Mouse (Mus musculus) C2C12 (cell line): ENCODE results near the gene Cd80. TPM values are rescaled to one million over a fixed set of nuclear protein-coding genes. Genes with fewer than 3 reads are reported as not detected.

Experiments used
- H3K27me3 ChIP-seq: one replicate; pipeline ENCODE4 v1.6.1; 2011; ENCODE audit not compliant: control insufficient read depth, insufficient read depth, insufficient read length
- H3K36me3 ChIP-seq: one replicate; pipeline ENCODE4 v1.6.1; 2011; ENCODE audit not compliant: control insufficient read depth, insufficient read depth
- H3K4me3 ChIP-seq: one replicate; pipeline ENCODE4 v1.5.1; 2011; ENCODE audit warnings: mild to moderate bottlenecking, control low read depth; ENCODE audit not compliant: poor library complexity, insufficient read depth, severe bottlenecking
- H3K79me2 ChIP-seq: one replicate; pipeline ENCODE4 v1.6.1; 2011; ENCODE audit not compliant: control insufficient read depth, insufficient read depth
- H3K79me3 ChIP-seq: one replicate; pipeline ENCODE4 v1.6.1; 2011; ENCODE audit warnings: low read depth, control low read depth
- H3ac ChIP-seq: one replicate; pipeline ENCODE3; 2011; ENCODE audit warnings: low read depth; ENCODE audit not compliant: control insufficient read depth, insufficient read length
- CEBPB ChIP-seq: IDR thresholded peaks from one replicate; pipeline ENCODE4 v1.6.1; 2011; ENCODE audit warnings: low read depth, mild to moderate bottlenecking, control low read depth, moderate library complexity
- CTCF ChIP-seq: IDR thresholded peaks from one replicate; pipeline ENCODE4 v1.5.1; 2011; ENCODE audit not compliant: control insufficient read depth, insufficient read depth, insufficient read length
- FOSL1 ChIP-seq: IDR thresholded peaks from one replicate; pipeline ENCODE4 v1.8.0; 2011; ENCODE audit warnings: mild to moderate bottlenecking, low read length; ENCODE audit not compliant: poor library complexity, insufficient read depth, severe bottlenecking
- MAX ChIP-seq: IDR thresholded peaks from one replicate; pipeline ENCODE4 v1.6.1; 2011; ENCODE audit warnings: mild to moderate bottlenecking, control low read depth
- MYOD1 ChIP-seq: IDR thresholded peaks from one replicate; pipeline ENCODE4 v1.6.1; 2011; ENCODE audit warnings: low read depth; ENCODE audit not compliant: control insufficient read depth, insufficient read length
- MYOG ChIP-seq: IDR thresholded peaks from one replicate; pipeline ENCODE4 v1.6.1; 2011; ENCODE audit not compliant: control insufficient read depth, insufficient read length; ENCODE audit errors: extremely low read depth
- USF1 ChIP-seq: IDR thresholded peaks from one replicate; pipeline ENCODE4 v1.6.1; 2011; ENCODE audit warnings: low read depth, mild to moderate bottlenecking, control low read depth, moderate library complexity
- polyA plus RNA-seq: library from polyadenylated mRNA; unstranded; fragments of >200 nt; fragmentation: generic; extraction: Trizol; gene quantifications from one replicate; pipeline ENCODE4 v1.2.1, GENCODE M21; 2012; ENCODE audit warnings: missing spikeins

The Cd80 gene
- polyA plus RNA-seq, 1 experiment, result 8.7 TPM

DNA sequence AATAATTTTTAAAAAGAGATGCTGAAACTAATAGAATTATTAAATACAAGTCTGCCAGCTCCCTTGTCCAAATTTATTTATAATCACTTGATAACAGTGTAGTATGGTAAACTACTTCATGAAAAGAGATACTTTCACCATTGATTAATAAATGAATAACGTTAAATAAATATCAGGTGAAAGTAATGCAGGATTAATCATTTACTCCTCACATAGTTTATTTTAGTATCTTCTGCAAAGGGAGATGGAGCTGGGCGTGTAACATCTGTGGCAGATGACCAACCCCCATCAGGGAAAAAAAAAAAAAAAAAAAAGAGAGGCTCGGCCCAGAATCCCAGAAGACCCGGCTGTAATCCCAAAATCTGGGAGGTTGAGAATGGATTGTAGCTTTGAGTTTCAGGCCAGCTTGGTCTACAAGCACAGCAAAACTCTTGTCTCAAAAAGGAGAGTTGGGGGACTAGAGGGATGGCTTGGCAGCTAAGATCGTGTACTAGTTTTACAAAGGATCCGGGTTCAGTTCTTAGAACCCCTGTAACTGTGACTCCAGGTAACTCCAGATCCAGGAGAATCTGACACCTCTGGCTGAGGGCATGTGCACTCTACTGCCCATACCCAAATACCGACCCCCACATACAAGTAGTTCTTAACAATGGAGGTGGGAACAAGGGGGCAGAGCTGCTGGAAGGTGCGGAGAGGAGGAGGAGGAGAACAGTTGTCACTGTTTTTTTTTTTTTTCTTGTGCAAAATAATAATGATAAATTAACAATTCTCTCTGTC lies 66.0 kb downstream of the Cd80 start:
- Histone ChIP-seq H3K36me3 (peaks cover 53% of the 10 kb centered on the region), H3K79me3 (peaks cover 16% of the 10 kb centered on the region), H3K79me2 (peaks cover 58% of the 10 kb centered on the region), H3ac (peak overlapping the region; percentile 41), H3K4me3 (peak overlapping the region; percentile 97), H3K27me3 (no peaks in the 10 kb centered on the region)
- TF ChIP-seq CEBPB (no peak), CTCF (no peak)

DNA sequence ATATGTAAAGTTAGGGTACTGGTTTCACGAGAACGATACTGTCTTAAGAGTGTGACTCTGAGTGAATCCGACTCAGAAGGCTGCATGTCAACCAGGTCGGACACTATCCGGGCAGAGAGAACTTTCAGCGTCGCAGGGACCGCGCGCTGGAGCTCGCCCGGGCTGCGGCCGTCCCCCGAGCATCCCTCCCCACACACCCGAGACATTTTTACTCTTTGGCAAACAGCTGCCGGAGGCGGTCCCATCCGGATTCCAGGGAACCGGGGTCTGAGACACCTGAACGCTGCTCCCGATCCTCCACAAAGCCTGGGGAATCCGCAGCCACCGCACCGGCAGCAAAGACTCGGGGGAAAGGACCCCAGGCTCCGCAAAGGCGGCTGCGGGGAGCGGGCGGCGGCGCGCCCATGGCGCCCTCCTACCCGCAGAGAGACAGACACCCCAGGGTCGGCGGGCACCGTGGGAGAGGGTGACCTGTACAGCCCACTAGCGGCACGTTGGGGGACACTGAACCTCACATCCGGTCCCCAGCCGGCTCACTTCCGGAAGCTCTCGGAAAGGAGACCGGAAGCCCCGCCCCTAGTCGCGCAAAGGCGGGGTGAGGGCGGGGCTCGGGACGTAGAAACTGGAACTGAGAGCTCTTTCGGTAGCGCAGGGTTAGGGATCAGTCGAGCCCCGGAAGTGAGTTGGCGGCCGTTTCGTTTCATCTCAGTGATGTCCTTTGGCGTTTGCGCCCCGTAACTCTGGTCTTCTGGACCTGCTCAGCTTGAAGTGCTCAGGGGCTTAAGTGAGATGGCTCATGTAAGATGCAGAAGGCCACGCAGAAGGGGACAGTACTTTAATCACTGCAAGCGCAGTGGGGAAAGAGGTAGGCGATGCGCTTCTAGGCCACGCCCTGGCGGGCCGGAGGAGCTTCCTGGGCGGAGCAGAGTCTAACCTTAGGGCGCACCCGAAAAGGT lies 67.0 kb downstream of the Cd80 start, which contains the start of gene Timmdc1:
Timmdc1 (minus strand) TSS at position 535 of the 956 bp plus-strand sequence.
- Histone ChIP-seq H3K36me3 (peaks cover 56% of the 10 kb centered on the region), H3K27me3 (no peaks in the 10 kb centered on the region), H3K79me2 (peaks cover 58% of the 10 kb centered on the region), H3ac (peak within 1 kb of the TSS; percentile 73), H3K79me3 (peaks cover 16% of the 10 kb centered on the region), H3K4me3 (peak within 1 kb of the TSS; percentile 97)
- TF ChIP-seq MAX, result peak; percentile 58
- no peak for TF ChIP-seq USF1
- no peak for TF ChIP-seq MYOD1

DNA sequence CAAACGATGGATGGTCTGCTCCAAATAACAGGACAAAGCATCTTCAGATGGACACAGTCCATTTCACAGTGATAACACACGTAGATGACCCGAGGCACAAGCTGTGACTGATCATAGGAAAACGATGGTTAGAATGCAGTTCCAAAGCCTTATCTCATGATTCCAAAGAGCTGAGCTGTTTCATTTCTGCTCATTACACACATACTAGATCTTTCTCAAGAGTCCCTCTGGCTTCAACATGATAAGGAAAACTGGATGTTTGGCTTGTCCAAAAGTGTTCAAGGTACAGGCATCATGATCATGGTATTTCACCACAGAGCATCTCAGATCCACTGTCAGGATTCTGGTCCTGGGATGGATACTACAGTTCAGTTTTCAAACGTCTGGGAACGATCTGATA lies 70.9 kb downstream of the Cd80 start:
- H3K79me2 ChIP-seq, result peaks cover 28% of the 10 kb centered on the region
- H3K27me3 ChIP-seq, result no peaks in the 10 kb centered on the region
- peaks cover 68% of the 10 kb centered on the region for H3K36me3 ChIP-seq
- H3K4me3 ChIP-seq, result no peak overlapping the region
- H3K79me3 ChIP-seq, result peaks cover 10% of the 10 kb centered on the region
- H3ac ChIP-seq, result no peak overlapping the region
- TF ChIP-seq MYOD1 (no peak), CEBPB (no peak), USF1 (no peak)

DNA sequence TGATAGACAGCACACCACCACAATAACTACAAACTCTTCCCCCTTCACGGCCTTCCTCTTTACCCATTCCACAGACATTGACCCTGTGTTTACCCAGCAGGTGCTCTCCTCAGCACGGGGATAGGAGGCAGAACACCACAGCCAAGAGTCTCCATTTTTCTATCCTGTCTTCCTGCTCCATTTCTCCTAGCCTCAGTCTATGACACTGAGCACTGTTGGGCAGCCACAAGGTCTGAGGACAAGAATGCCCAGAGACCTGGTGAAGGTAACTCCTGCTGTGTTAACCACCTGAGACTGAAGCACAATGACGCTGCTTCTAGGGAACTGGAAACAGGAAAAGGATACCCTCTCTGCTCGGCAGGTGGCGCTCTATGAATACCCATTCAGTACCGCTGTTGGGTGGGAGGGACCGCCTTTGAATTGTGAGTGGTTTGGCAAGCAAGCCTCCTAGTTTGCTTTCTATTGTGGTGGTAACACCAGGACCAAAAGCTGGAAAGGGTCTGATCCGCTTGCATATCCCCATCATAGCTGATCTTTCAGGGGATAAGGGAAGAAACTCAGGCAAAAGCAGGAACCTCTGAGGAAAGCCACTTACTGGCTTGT lies 81.3 kb downstream of the Cd80 start:
- H3K36me3 ChIP-seq, result peaks cover 66% of the 10 kb centered on the region
- no peak for TF ChIP-seq MAX
- no peak for TF ChIP-seq USF1
- no peak for TF ChIP-seq MYOD1
- TF ChIP-seq CTCF, result peak; percentile 53
- TF ChIP-seq MYOG, result no peak
- TF ChIP-seq FOSL1, result no peak
- TF ChIP-seq CEBPB, result no peak

DNA sequence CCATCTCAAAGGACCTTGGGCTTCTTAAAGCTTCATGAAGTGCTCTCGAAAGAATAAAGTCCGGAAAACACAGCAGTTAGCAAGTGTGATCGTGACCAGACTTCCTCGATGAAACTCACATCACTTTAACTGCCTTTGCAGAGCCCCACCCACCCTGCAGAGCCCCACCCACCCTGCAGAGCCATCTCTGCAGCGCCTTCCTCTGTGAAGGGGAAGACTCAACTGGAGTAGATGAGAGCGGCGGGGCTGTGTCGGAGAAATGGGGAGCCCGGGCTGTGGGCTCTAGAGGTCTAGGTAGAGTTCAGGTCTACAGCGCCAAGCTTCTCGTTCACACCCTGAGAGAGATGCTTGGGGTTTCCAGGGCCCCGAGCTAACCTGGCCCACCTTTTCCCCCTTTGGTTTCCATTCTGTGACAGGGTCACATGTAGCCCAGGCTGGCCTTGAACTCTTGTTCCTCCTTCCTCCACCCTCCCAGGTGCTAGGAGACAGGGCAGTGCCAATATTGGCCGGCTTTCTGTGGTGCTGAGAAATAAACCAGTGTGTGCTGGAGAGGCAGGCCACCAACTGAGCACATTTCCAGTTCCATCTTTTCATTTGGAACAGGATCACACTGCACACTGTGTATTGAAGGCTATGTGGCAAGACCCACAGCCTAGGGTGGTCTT lies 83.5 kb downstream of the Cd80 start:
- Histone ChIP-seq H3K79me2 (no peaks in the 10 kb centered on the region), H3K36me3 (peaks cover 77% of the 10 kb centered on the region), H3K79me3 (no peaks in the 10 kb centered on the region), H3ac (no peak overlapping the region), H3K4me3 (no peak overlapping the region), H3K27me3 (no peaks in the 10 kb centered on the region)
- no peak for TF ChIP-seq CTCF
- no peak for TF ChIP-seq CEBPB
- TF ChIP-seq MAX, result no peak
- TF ChIP-seq FOSL1, result no peak
- no peak for TF ChIP-seq USF1
- TF ChIP-seq MYOG, result no peak
- no peak for TF ChIP-seq MYOD1

More for the DNA sequence above, 81.3 kb downstream of the Cd80 start:
- Histone ChIP-seq H3K4me3 (no peak overlapping the region), H3K79me2 (no peaks in the 10 kb centered on the region), H3ac (no peak overlapping the region), H3K79me3 (no peaks in the 10 kb centered on the region), H3K27me3 (no peaks in the 10 kb centered on the region)

Other genes starting within 250 kb of the Cd80 start
- not detected for gene Nr1i2, start 160.7 kb upstream of the Cd80 start, polyA plus RNA-seq
- 0.61 TPM for gene Maats1, start 113.4 kb upstream of the Cd80 start, polyA plus RNA-seq
- gene Cox17, start 108.6 kb upstream of the Cd80 start, polyA plus RNA-seq, result 404 TPM
- gene Gm21987, start 108.5 kb upstream of the Cd80 start, polyA plus RNA-seq, result not detected
- 0.30 TPM for gene Popdc2, start 93.4 kb upstream of the Cd80 start, polyA plus RNA-seq
- gene Pla1a, start 22.4 kb upstream of the Cd80 start, polyA plus RNA-seq, result 3.0 TPM
- gene Adprh, start 2.9 kb upstream of the Cd80 start, polyA plus RNA-seq, result 52.2 TPM
- 29.5 TPM for gene Timmdc1, start 67.1 kb downstream of the Cd80 start, polyA plus RNA-seq
- 25.8 TPM for gene Poglut1, start 94.7 kb downstream of the Cd80 start, polyA plus RNA-seq
- 56.9 TPM for gene Tmem39a, start 103.1 kb downstream of the Cd80 start, polyA plus RNA-seq